Mouse (Mus musculus) kidney, postnatal 0 days (tissue): ENCODE data around the gene Olfr312. TPM values are rescaled to one million over a fixed set of nuclear protein-coding genes. Genes with fewer than 3 reads are reported as not detected.
"Not testable (repeated sequence)": the region's sequence is repeated elsewhere in the genome, so short reads cannot be mapped to it uniquely, and the experiment has no call there.

Experiments used
- ATAC-seq: fragments of 200-750 bp; cut with Nextera tagmentation; replicated peaks from 2 replicates; pipeline ENCODE4 v1.8.0; 2017; ENCODE audit warnings: low read depth, moderate number of reproducible peaks, moderate TSS enrichment, moderate library complexity; ENCODE audit not compliant: low FRiP score
- DNase-seq: peaks from one replicate; pipeline ENCODE4 v3.0.0-alpha.2; 2016; ENCODE audit warnings: low spot score
- H3K27ac ChIP-seq: fragments of 300-500 bp; sonication (generic); 2 replicates; pipeline ENCODE4 v1.5.1; 2014; ENCODE audit warnings: mild to moderate bottlenecking
- H3K27me3 ChIP-seq: fragments of 300-500 bp; sonication (generic); 2 replicates; pipeline ENCODE4 v1.6.1; 2014; ENCODE audit warnings: low read length, mixed read lengths; ENCODE audit not compliant: insufficient read depth
- H3K36me3 ChIP-seq: fragments of 300-500 bp; sonication (generic); 2 replicates; pipeline ENCODE4 v1.6.1; 2014; ENCODE audit warnings: low read length, mixed read lengths; ENCODE audit not compliant: insufficient read depth
- H3K4me1 ChIP-seq: fragments of 300-500 bp; sonication (generic); replicated peaks from 2 replicates; pipeline ENCODE4 v1.6.1; 2014; ENCODE audit warnings: antibody characterized with exemption, low read length, mixed read lengths; ENCODE audit not compliant: insufficient read depth
- H3K4me2 ChIP-seq: fragments of 300-500 bp; sonication (generic); 2 replicates; pipeline ENCODE4 v1.6.1; 2014; ENCODE audit warnings: mild to moderate bottlenecking, low read length, moderate library complexity, mixed read lengths
- H3K4me3 ChIP-seq: fragments of 300-500 bp; sonication (generic); replicated peaks from 2 replicates; pipeline ENCODE4 v1.5.1; 2014; ENCODE audit warnings: low read depth, low read length
- H3K9ac ChIP-seq: fragments of 300-500 bp; sonication (generic); 2 replicates; pipeline ENCODE4 v1.6.1; 2014; ENCODE audit warnings: low read depth, low read length
- H3K9me3 ChIP-seq: fragments of 300-500 bp; sonication (generic); replicated peaks from 2 replicates; pipeline ENCODE4 v1.6.1; 2016; ENCODE audit warnings: low read length, inconsistent platforms, mixed read lengths
- CTCF ChIP-seq: IDR thresholded peaks from 2 replicates; pipeline ENCODE4 v1.5.1; 2016; ENCODE audit warnings: antibody characterized with exemption, low read depth, mild to moderate bottlenecking, moderate library complexity
- WGBS: fragments of 180-500 bp; shearing (Covaris S2); extraction: QIAGEN DNeasy Blood & Tissue Kit; methylation state at CpG from one replicate; pipeline ENCODE4 v1.1.7; 2014; 5-methylcytosine and 5-hydroxymethylcytosine counted together
- polyA plus RNA-seq: library from polyadenylated mRNA; unstranded; fragments of >200 nt; fragmentation: Nextera tagmentation; extraction: Ambion mirVana; gene quantifications from 2 replicates; pipeline ENCODE4 v1.2.1, GENCODE M21; 2015

The Olfr312 gene
- not detected in 2 replicates for polyA plus RNA-seq

GRCm38 (mm10) chr11:58828937-58829336 lies at the start of gene Olfr312:
Gene Olfr312, plus strand, starts transcription at chr11:58829237.
- H3K9me3 ChIP-seq, H3K36me3 ChIP-seq, ATAC-seq, H3K4me2 ChIP-seq, H3K4me3 ChIP-seq, H3K4me1 ChIP-seq, H3K27ac ChIP-seq, H3K9ac ChIP-seq, DNase-seq, H3K27me3 ChIP-seq: not testable (repeated sequence)

GRCm38 (mm10) chr11:58782480-58783089 lies 46.5 kb upstream of the Olfr312 start, which contains the start of gene Olfr314:
Gene Olfr314, plus strand, starts transcription at chr11:58782952.
- 69% methylated on average over 6 of the region's 6 CpGs for WGBS
- no peak within 1 kb of the TSS for H3K4me2 ChIP-seq
- H3K9me3 ChIP-seq = no peaks in the 10 kb centered on the region
- no peaks in the 10 kb centered on the region for H3K4me1 ChIP-seq
- no peak for ATAC-seq
- no peaks in the 10 kb centered on the region for H3K27me3 ChIP-seq
- H3K36me3 ChIP-seq = no peaks in the 10 kb centered on the region
- H3K27ac ChIP-seq = no peak within 1 kb of the TSS
- H3K9ac ChIP-seq = no peak within 1 kb of the TSS
- no peak for DNase-seq
- TF ChIP-seq CTCF = no peak
- H3K4me3 ChIP-seq = no peak within 1 kb of the TSS

GRCm38 (mm10) chr11:58784182-58784581 lies 44.9 kb upstream of the Olfr312 start:
- Histone ChIP-seq H3K9me3 (no peaks in the 10 kb centered on the region), H3K9ac (no peak overlapping the region), H3K4me2 (no peak overlapping the region), H3K27me3 (no peaks in the 10 kb centered on the region), H3K4me3 (no peak overlapping the region), H3K4me1 (no peaks in the 10 kb centered on the region), H3K27ac (no peak overlapping the region), H3K36me3 (no peaks in the 10 kb centered on the region)
- WGBS = 82% methylated on average over 2 of the region's 2 CpGs
- no peak for ATAC-seq
- DNase-seq = no peak
- TF ChIP-seq CTCF = no peak

- H3K27ac ChIP-seq = no peak overlapping the region
- H3K4me1 ChIP-seq = no peaks in the 10 kb centered on the region
- no peaks in the 10 kb centered on the region for H3K27me3 ChIP-seq
- no peak overlapping the region for H3K4me3 ChIP-seq
- H3K9me3 ChIP-seq = no peaks in the 10 kb centered on the region
- ATAC-seq = no peak
- no peaks in the 10 kb centered on the region for H3K36me3 ChIP-seq
- WGBS = 90% methylated on average over 10 of the region's 10 CpGs
- DNase-seq = no peak
- H3K4me2 ChIP-seq = no peak overlapping the region
- TF ChIP-seq CTCF = no peak
- H3K9ac ChIP-seq = no peak overlapping the region
These were observed 41.4 kb upstream of the Olfr312 start for GRCm38 (mm10) chr11:58787651-58788050.

GRCm38 (mm10) chr11:58788346-58788745 lies 40.7 kb upstream of the Olfr312 start:
- Histone ChIP-seq H3K4me2 (no peak overlapping the region), H3K9ac (no peak overlapping the region), H3K9me3 (no peaks in the 10 kb centered on the region), H3K4me3 (no peak overlapping the region), H3K4me1 (no peaks in the 10 kb centered on the region), H3K27me3 (no peaks in the 10 kb centered on the region), H3K27ac (no peak overlapping the region), H3K36me3 (no peaks in the 10 kb centered on the region)
- ATAC-seq (no peak), DNase-seq (no peak)
- WGBS = 73% methylated on average over 8 of the region's 8 CpGs
- TF ChIP-seq CTCF = no peak

GRCm38 (mm10) chr11:58789532-58789931 lies 39.5 kb upstream of the Olfr312 start:
- Histone ChIP-seq H3K4me1 (no peaks in the 10 kb centered on the region), H3K36me3 (no peaks in the 10 kb centered on the region), H3K4me2 (no peak overlapping the region), H3K4me3 (no peak overlapping the region), H3K9me3 (no peaks in the 10 kb centered on the region), H3K27me3 (no peaks in the 10 kb centered on the region), H3K9ac (no peak overlapping the region), H3K27ac (no peak overlapping the region)
- no peak for ATAC-seq
- DNase-seq = no peak
- no peak for TF ChIP-seq CTCF
- WGBS = 22% methylated on average over 3 of the region's 3 CpGs

- no peaks in the 10 kb centered on the region for H3K36me3 ChIP-seq
- no peak overlapping the region for H3K9ac ChIP-seq
- H3K9me3 ChIP-seq = no peaks in the 10 kb centered on the region
- H3K4me3 ChIP-seq = no peak overlapping the region
- DNase-seq = no peak
- TF ChIP-seq CTCF = no peak
- no peak for ATAC-seq
- no peak overlapping the region for H3K27ac ChIP-seq
- no peaks in the 10 kb centered on the region for H3K4me1 ChIP-seq
- no peak overlapping the region for H3K4me2 ChIP-seq
- no peaks in the 10 kb centered on the region for H3K27me3 ChIP-seq
- 38% methylated on average over 2 of the region's 2 CpGs for WGBS
These were observed 39.0 kb upstream of the Olfr312 start for GRCm38 (mm10) chr11:58790053-58790452.
